Mouse (Mus musculus): Measurements from ENCODE around the gene Sfxn3.

The Sfxn3 gene

GRCm38 (mm10) chr19:45029571-45029970, 17.7 kb upstream of the Sfxn3 start:
- no peak for TF ChIP-seq GATA4 (IDR thresholded peaks at IDR 0.05; ENCODE audit: insufficient replicate concordance, low read length)

- no peak for TF ChIP-seq GATA4 (IDR thresholded peaks at IDR 0.05; ENCODE audit: insufficient replicate concordance, low read length)
These were observed 17.2 kb upstream of the Sfxn3 start for GRCm38 (mm10) chr19:45030111-45030510.

DNA sequence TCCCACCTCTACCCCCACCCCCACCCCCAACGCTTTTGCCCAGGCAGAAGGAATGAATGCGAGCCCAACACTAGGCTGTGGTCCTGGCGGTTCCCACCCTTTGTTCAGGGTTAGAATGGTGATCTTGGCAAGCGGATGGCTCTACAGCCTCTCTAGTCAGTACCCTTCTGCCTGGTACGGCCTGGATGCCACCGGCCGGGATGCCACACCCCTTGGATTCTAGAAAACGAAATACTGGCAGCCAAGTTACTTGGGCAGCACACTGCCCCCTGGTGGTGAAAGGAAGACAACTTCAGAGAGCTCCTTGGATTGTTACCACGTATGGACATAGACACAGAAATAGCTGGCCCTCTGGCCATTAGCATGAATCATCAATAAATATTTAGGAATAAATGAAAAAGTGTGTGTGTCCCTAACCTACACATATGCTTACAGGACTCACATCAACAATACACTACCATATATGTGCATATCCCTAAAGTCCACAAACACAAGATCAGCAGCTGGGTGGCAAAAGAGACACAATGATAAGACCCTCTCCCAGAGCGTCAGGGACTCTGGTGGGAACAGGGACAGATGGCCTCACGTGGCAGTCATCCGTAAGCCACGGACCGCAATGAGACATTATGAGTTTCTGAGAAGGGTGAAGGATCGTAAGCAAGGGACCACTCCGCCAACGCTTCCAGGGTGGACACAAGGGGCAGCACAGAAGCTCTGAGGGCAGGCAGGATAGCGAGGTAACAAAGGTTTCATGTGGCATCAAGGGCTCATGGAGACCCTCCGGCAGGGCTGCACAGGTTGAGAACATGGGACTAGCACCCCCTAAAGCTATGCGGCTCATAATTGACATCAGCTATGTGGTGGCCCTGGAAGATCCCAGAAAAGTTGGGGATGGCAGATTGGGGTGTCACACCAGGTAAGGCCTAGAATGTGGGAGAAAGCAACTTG, 16.3 kb upstream of the Sfxn3 start:
- TF ChIP-seq GATA4 (IDR thresholded peaks at IDR 0.05; ENCODE audit: insufficient replicate concordance, low read length): no peak

DNA sequence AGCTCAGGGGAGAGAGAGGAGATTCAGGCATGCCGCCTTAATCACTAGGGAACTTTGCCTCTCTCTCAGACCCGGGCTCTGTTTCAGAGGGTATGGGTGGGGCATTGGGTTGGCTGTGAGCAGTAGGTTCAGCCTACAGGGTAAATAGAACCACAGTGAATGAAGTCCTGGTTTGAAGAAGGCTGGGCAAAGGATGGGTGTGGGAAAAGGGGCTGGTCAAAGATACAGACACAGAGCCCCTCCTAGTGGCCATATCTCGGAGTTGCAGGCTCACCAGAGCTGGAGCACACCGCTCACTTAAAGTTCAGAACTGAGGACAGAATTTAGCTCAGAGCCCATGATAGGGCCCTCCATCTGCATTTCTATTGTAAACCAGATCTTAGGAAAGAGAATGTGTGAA, 15.5 kb upstream of the Sfxn3 start:
- no peak for TF ChIP-seq GATA4 (IDR thresholded peaks at IDR 0.05; ENCODE audit: insufficient replicate concordance, low read length)

GRCm38 (mm10) chr19:45032570-45033332, 14.6 kb upstream of the Sfxn3 start:
- TF ChIP-seq GATA4 (IDR thresholded peaks at IDR 0.05; ENCODE audit: insufficient replicate concordance, low read length): no peak

- no peak for TF ChIP-seq GATA4 (IDR thresholded peaks at IDR 0.05; ENCODE audit: insufficient replicate concordance, low read length)
These were observed 10.4 kb upstream of the Sfxn3 start for GRCm38 (mm10) chr19:45036867-45037266.

DNA sequence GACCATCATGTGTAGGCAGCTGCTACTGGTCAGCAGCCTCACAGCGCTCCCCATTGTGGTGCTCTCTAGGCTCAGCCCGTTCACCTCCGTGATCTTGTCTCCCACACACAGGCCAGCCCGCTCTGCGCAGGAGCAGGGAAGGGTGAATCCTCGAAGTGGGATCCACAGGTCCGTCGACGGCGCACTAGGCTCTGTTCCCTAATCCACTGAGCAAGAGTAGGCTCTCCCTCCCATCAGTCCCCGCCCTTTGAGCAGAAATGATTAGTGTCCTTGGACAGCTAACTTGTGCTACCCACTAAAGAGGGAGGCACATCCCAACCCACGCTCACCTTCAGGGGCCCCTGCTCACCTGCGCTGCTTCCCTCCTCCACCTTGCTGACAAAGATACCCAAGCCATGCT, 7.1 kb upstream of the Sfxn3 start:
- TF ChIP-seq GATA4 (IDR thresholded peaks at IDR 0.05; ENCODE audit: insufficient replicate concordance, low read length): no peak

DNA sequence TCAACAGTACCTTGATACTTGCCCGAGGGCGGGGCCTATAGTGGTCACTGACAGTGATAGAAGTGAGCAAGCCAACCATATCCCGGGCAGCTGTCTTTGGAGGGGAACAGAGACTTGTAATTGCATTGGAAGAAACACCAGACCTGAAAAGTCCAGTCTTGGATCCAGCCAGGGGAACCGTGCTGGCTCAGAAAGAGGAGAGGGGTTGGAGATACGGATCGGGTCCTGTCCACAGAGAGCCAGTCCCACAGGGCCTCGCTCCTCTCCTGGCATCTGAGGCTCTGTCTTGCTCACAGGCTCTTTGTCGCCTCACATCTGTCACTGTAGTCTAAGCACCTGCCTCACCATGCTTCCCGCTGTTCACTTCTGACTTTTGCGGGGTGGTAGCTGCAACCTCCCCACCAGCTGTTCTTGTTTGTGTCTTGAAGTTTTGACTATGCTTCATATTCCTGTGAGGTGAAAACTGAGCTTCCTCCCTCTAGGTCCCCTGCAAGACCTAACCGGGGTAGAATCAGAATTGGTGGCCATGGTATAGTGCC, 2.8 kb upstream of the Sfxn3 start:
- TF ChIP-seq GATA4 (IDR thresholded peaks at IDR 0.05; ENCODE audit: insufficient replicate concordance, low read length): no peak

DNA sequence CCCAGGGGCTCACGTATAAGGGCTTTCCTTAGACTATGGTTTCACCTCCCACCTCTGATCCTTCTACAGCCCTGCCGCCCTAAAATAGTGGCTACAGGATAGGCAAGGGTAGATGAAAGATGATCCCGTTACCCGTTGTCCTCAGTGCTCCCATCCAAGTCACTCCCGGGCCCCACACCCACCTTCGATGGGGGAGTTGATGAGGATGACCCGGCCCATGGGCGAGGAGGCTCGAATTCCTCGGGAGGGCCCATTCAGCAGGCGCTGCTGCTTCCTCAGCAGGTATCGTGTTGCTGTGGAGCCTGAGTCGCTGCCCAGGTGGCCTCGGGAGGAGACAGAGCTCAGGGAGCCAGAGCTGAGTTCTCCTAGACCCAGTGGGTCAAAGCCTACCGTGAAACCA, 2.1 kb upstream of the Sfxn3 start:
- TF ChIP-seq GATA4 (IDR thresholded peaks at IDR 0.05; ENCODE audit: insufficient replicate concordance, low read length): no peak

GRCm38 (mm10) chr19:45045651-45046050, 1.7 kb upstream of the Sfxn3 start, which contains the start of gene Pdzd7:
Pdzd7 (minus strand) TSS chr19:45045717.
- TF ChIP-seq GATA4 (IDR thresholded peaks at IDR 0.05; ENCODE audit: insufficient replicate concordance, low read length): no peak

- TF ChIP-seq GATA4 (IDR thresholded peaks at IDR 0.05; ENCODE audit: insufficient replicate concordance, low read length): no peak
These were observed 581 bp upstream of the Sfxn3 start for GRCm38 (mm10) chr19:45046523-45047321.

DNA sequence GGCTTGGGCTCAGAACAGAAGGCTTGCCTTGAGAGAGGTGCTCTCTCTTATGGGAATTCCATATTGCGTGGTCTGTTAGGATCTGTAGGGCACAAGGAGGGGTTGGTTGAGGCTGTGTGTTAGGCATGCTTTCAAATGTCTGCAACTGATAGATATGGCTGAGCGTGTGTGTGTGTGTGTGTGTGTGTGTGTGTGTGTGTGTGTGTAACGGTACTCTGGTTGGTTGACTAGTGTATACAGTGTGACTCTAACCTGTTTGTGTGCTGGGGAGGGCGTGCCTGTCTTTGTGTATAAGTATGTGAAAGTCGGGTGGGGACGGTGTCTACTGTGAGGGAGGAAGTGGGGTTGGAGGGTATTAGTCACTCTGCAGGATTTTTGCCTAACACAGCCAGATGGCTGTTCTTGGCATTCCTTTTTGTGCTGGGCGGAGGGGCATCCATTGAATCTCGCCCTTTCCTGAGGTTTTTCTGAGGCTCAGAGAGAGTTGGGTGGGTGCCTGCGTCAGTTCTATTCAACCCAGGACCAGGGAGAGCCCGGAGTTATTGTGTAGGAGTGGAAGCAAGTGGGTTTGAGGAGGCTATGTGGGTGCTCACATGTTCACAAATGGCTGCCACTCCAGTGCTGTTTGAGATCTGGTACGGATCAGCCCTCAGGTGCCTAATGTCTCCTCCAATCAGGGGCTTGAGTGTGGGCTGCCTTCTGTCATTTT, 786 bp downstream of the Sfxn3 start:
- TF ChIP-seq GATA4 (IDR thresholded peaks at IDR 0.05; ENCODE audit: insufficient replicate concordance, low read length): no peak

DNA sequence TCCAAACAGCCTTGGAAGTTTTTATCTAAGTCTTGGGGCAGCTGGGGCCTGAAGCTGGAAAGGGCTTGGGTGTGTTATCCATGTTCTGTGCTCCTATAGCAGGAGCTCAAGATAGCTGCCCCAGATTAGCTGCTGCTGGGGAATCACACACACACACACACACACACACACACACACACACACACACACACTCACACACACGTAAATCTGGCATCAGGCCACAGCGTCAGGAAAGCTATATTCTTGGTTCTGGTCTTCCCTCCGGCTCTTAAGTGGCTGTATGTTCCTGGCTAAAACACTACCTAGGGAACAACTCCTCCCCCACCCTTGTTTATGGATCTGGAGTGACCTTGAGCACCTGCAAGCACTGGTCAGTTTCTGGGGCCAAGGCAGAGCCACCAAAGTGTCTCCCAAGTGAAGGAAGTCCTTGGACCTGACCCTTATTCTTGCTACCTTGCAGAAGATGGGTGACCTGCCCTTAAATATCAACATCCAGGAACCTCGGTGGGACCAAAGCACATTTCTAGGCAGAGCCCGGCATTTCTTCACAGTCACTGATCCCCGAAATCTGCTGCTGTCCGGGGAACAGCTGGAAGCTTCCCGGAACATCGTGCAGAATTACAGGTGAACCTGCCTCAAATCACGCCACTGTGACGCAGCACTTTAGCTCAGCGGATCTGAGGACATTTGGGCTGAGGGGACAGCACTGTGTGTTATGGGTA, 1.5 kb downstream of the Sfxn3 start:
- no peak for TF ChIP-seq GATA4 (IDR thresholded peaks at IDR 0.05; ENCODE audit: insufficient replicate concordance, low read length)

GRCm38 (mm10) chr19:45049523-45049922, 2.2 kb downstream of the Sfxn3 start:
- no peak for TF ChIP-seq GATA4 (IDR thresholded peaks at IDR 0.05; ENCODE audit: insufficient replicate concordance, low read length)
